25 mouse cellular contexts compared by ENCODE assay signal in the genomic region with DNA sequence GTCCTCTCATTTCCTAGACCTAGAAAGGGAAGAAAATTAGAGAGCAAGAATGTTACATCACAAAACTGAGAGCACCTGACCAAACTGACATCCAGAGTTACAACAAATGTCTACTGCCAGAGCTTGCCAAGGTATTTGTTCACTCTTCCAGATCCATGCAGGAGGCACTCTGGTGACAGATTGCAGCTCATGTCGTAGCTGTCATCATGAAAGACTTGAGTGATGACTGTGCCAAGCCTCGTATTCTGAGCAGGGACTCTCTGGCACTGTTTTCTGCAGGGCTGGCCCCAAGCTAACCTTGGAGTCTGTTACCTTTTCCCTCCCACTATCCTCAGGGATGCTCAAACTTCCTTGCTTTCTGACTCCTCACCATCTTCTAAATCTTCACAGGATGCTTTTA.
DNase-seq lines count a peak whose midpoint lies in the region; ATAC-seq and TF ChIP-seq lines count a peak whose summit lies in the region.
"Had no signal": no experiment of that assay in that cellular context is flagged by ENCODE, and none has a peak within 500 bp of the region (broad histone marks: within the 10 kb centered on the region; RNA-seq: fewer than 3 reads in every experiment).

No protein-coding gene starts in this region.

- ATAC-seq in cerebellum, adult (ENCODE audit: insufficient number of reproducible peaks, low FRiP score, low TSS enrichment) = no peak
- no peak for ATAC-seq in heart, embryonic 11.5 days (replicated peaks; ENCODE audit: insufficient number of reproducible peaks, low FRiP score, low TSS enrichment)
- ATAC-seq in midbrain, postnatal 0 days (ENCODE audit: low FRiP score) = no peak
- ATAC-seq in midbrain, embryonic 13.5 days = no peak
- ATAC-seq: CD4-positive, CD25-positive, alpha-beta regulatory T cell, adult 4 months; inflammation-experienced regulatory T-cells, adult 6 months; liver, embryonic 12.5 days; liver, postnatal 0 days had no signal

- no peak overlapping the region for H3K27ac ChIP-seq in heart, embryonic 11.5 days (ENCODE audit: low read depth, low read length)
- H3K27ac ChIP-seq in midbrain, postnatal 0 days (ENCODE audit: low read depth, low read length) = no peak overlapping the region
- no peak overlapping the region for H3K27ac ChIP-seq in midbrain, embryonic 13.5 days
- H3K27ac ChIP-seq: hindbrain, embryonic 12.5 days; layer of hippocampus, adult 2 months; left cerebral cortex, adult 2 months; liver, embryonic 12.5 days; macrophage; neural tube, embryonic 15.5 days; stomach, embryonic 15.5 days had no signal

- no peak overlapping the region for H3K4me3 ChIP-seq in heart, embryonic 11.5 days (ENCODE audit: low read depth, low read length)
- H3K4me3 ChIP-seq in midbrain, postnatal 0 days (ENCODE audit: low read depth, low read length) = no peak overlapping the region
- no peak overlapping the region for H3K4me3 ChIP-seq in midbrain, embryonic 13.5 days (replicated peaks)
- H3K4me3 ChIP-seq: hindbrain, embryonic 12.5 days; layer of hippocampus, adult 2 months; left cerebral cortex, adult 2 months; liver, embryonic 12.5 days; neural tube, embryonic 15.5 days; stomach, embryonic 15.5 days had no signal

- H3K4me2 ChIP-seq in heart, embryonic 11.5 days = no peak overlapping the region
- H3K4me2 ChIP-seq in midbrain, postnatal 0 days (ENCODE audit: low read depth, low read length, poor library complexity, severe bottlenecking) = no peak overlapping the region
- H3K4me2 ChIP-seq in midbrain, embryonic 13.5 days (replicated peaks) = no peak overlapping the region
- H3K4me2 ChIP-seq: hindbrain, embryonic 12.5 days; liver, embryonic 12.5 days; neural tube, embryonic 15.5 days; stomach, embryonic 15.5 days had no signal

- no peaks in the 10 kb centered on the region for H3K36me3 ChIP-seq in heart, embryonic 11.5 days (ENCODE audit: control insufficient read depth, insufficient read depth, low read length)
- H3K36me3 ChIP-seq in midbrain, postnatal 0 days (ENCODE audit: insufficient read depth, low read length) = no peaks in the 10 kb centered on the region
- H3K36me3 ChIP-seq in midbrain, embryonic 13.5 days = no peaks in the 10 kb centered on the region
- H3K36me3 ChIP-seq: hindbrain, embryonic 12.5 days; liver, embryonic 12.5 days; neural tube, embryonic 15.5 days; stomach, embryonic 15.5 days had no signal

- H3K4me1 ChIP-seq in heart, embryonic 11.5 days (ENCODE audit: control insufficient read depth, insufficient read depth, low read length) = no peaks in the 10 kb centered on the region
- H3K4me1 ChIP-seq in midbrain, postnatal 0 days (ENCODE audit: insufficient read depth, low read length) = no peaks in the 10 kb centered on the region
- H3K4me1 ChIP-seq in midbrain, embryonic 13.5 days (replicated peaks) = no peaks in the 10 kb centered on the region
- H3K4me1 ChIP-seq: hindbrain, embryonic 12.5 days; liver, embryonic 12.5 days; neural tube, embryonic 15.5 days; stomach, embryonic 15.5 days had no signal

- no peak for TF ChIP-seq CTCF in midbrain, postnatal 0 days (IDR thresholded peaks at IDR 0.05)

- intact Hi-C loops in heart, postnatal 10 days (cut with DNase I) = no loop called here

- DNase-seq in cerebellum, adult 9-11 months = peak; percentile 2
- peak; percentile 21 to 27 for DNase-seq in heart, postnatal 10 days
- peak; percentile 56 for DNase-seq in midbrain, postnatal 0 days (ENCODE audit: low spot score)
- DNase-seq in cerebellum, postnatal 36 days = peak; percentile 27 to 36
- DNase-seq in right cerebral cortex, adult 18-20 months = no peak
- DNase-seq: adrenal gland, postnatal 25 days; gastrocnemius, postnatal 14 days; kidney, adult 11 months; kidney, postnatal 36 days; liver, postnatal 0 days; midbrain, embryonic 14.5 days; retina, postnatal 1 day; right cerebral cortex, postnatal 25 days had no signal

- WGBS in heart, embryonic 11.5 days (ENCODE audit: insufficient replicate concordance) = 25% methylated on average over 2 of the region's 2 CpGs
- 66% methylated on average over 2 of the region's 2 CpGs for WGBS in midbrain, postnatal 0 days
- 67% methylated on average over 2 of the region's 2 CpGs for WGBS in midbrain, embryonic 13.5 days

- no peaks in the 10 kb centered on the region for H3K9me3 ChIP-seq in heart, embryonic 11.5 days (replicated peaks; ENCODE audit: control insufficient read depth, low read length)
- H3K9me3 ChIP-seq in midbrain, postnatal 0 days (ENCODE audit: low read length) = no peaks in the 10 kb centered on the region
- no peaks in the 10 kb centered on the region for H3K9me3 ChIP-seq in midbrain, embryonic 13.5 days
- H3K9me3 ChIP-seq: hindbrain, embryonic 12.5 days; liver, embryonic 12.5 days; neural tube, embryonic 15.5 days; stomach, embryonic 15.5 days had no signal

- no peaks in the 10 kb centered on the region for H3K27me3 ChIP-seq in heart, embryonic 11.5 days (ENCODE audit: control insufficient read depth, insufficient read depth, low read length)
- no peaks in the 10 kb centered on the region for H3K27me3 ChIP-seq in midbrain, postnatal 0 days (ENCODE audit: insufficient read depth, low read length)
- H3K27me3 ChIP-seq in midbrain, embryonic 13.5 days = no peaks in the 10 kb centered on the region
- H3K27me3 ChIP-seq: hindbrain, embryonic 12.5 days; liver, embryonic 12.5 days; neural tube, embryonic 15.5 days; stomach, embryonic 15.5 days had no signal

- no peak overlapping the region for H3K9ac ChIP-seq in heart, embryonic 11.5 days (ENCODE audit: low read depth, low read length)
- no peak overlapping the region for H3K9ac ChIP-seq in midbrain, postnatal 0 days (replicated peaks; ENCODE audit: low read length, poor library complexity, severe bottlenecking)
- no peak overlapping the region for H3K9ac ChIP-seq in midbrain, embryonic 13.5 days (replicated peaks)
- H3K9ac ChIP-seq: hindbrain, embryonic 12.5 days; liver, embryonic 12.5 days; liver, postnatal 0 days; neural tube, embryonic 15.5 days; stomach, embryonic 15.5 days had no signal
